Mouse (Mus musculus) induced T-regulatory cell, adult 2 months (primary cell): Measurements from ENCODE around the gene Btnl6.
"Not testable (repeated sequence)": the region's sequence is repeated elsewhere in the genome, so short reads cannot be mapped to it uniquely, and the experiment has no call there.

Source experiments
- DNase-seq: peaks from one replicate; pipeline ENCODE4 v3.0.0-alpha.2; 2012; ENCODE audit warnings: low read depth

Btnl6 gene

GRCm38 (mm10) chr17:34497319-34497718 lies 19.8 kb downstream of the Btnl6 start:
- peak; percentile 6 for DNase-seq

GRCm38 (mm10) chr17:34496539-34496938 lies 20.6 kb downstream of the Btnl6 start:
- no peak for DNase-seq

- DNase-seq: not testable (repeated sequence)
These were observed 22.0 kb downstream of the Btnl6 start for GRCm38 (mm10) chr17:34495156-34495555.

- no peak for DNase-seq
These were observed 24.4 kb downstream of the Btnl6 start for GRCm38 (mm10) chr17:34492796-34493195.

DNA sequence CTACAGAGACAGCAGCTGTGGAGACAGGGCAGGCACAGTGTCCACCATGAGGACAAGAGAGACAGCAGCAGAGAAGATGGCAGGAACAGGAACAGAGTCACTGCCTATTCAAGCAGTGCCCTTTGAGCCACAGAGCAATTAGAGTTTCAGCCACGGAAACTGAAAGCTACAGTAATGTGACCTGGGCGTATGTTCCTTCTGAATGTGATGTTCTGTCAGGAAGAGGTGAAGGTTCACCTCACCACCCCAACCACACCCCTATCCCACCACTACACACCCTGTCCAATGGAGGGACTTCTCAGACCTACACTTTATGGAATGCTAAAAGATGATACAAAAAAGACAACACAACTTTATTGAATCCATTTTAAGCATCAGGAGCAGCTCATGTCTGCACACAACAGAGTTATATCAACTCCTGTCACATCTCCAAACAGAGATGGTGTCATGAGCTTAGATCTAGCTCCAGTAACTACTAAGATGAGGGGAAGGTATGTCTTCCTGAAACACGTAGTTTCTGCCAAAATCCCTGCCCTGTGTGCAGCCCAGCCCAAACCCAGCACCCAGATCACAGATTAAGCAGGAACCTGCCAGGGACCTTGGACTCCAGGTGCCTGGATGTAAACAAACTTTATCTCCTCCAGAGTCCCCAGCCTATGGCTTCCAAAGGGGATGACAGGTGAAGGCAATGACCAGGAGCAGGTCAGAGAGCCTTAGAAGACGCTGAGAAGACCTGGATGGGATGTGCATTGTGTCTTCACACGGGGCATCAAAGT lies 39.7 kb downstream of the Btnl6 start, which contains the start of gene Btnl4:
Btnl4 (minus strand) TSS at position 81 of the 776 bp plus-strand sequence.
- DNase-seq: not testable (repeated sequence)

DNA sequence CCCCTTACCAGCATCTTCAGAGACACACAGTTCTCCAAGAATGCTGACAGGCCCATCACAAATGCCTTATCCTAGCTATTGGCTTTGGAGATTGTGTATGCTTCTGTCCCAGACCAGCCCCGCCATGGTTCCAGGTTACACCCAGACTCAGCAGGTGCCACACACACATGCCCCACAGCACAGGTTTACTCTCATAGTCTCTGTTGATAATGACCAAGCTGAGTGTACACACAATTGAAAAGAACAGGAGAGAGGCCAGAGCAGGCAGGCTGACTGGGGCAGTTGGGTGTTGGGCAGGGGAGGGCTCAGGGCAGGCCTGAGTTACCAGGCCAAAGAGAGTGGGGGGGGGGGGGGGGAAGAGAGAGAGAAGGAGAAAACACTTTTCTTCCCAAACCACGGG lies 40.7 kb downstream of the Btnl6 start:
- no peak for DNase-seq

DNA sequence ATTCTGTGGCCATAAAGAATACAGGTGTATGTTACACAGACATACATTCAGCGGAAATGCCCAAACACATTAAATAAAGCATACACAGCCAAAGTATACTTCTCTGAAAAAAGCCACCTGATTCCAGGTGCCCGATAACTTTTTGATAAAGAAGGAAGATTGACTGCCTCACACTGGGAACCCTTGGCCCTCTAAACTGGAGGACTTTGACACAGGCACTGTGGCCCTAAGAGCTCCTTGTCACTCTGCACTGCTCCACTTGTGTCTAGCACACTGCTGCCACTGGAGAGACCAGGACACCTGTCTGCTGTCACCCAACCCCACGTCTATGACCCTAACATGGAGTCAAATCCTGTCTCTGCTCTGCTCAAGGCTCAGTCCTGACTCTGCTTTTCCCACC lies 42.1 kb downstream of the Btnl6 start:
- no peak for DNase-seq

- DNase-seq: no peak
These were observed 46.7 kb downstream of the Btnl6 start for GRCm38 (mm10) chr17:34470491-34470890.

- DNase-seq: not testable (repeated sequence)
These were observed 51.2 kb downstream of the Btnl6 start for GRCm38 (mm10) chr17:34465906-34466305.

- no peak for DNase-seq
These were observed 57.9 kb downstream of the Btnl6 start for GRCm38 (mm10) chr17:34459255-34459654.
